Mouse (Mus musculus): ENCODE results near the gene A630095N17Rik.
A peak's percentile ranks its signal among the peaks of the same experiment; 100 is the strongest.
"Not testable (repeated sequence)": the region's sequence is repeated elsewhere in the genome, so short reads cannot be mapped to it uniquely, and the experiment has no call there.

The A630095N17Rik gene

GRCm38 (mm10) chr1:75243411-75243810, 11.5 kb upstream of the A630095N17Rik start:
- DNase-seq = no peak

DNA sequence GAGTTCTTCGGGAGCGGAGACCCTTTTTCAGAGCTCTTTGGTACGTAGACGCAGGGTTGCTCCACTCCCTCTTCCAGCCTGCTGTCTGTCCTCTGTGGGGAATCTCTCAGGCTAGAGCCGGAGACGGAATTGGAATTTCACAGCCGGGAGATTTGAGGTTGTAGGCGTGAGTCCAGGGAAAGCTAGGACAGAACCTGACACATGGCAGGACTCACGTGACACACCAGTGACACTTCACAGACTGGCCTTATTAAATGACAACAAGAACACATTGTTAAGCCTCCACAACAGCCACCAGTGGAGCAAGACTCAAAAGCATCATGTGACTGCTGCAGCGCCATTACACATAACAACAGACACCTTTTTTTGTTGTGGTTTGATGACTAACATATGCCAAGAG, 7.7 kb upstream of the A630095N17Rik start:
- DNase-seq = peak; percentile 52 to 63

- peak; percentile 88 to 90 for DNase-seq
Measured at GRCm38 (mm10) chr1:75236117-75237050, 4.5 kb upstream of the A630095N17Rik start, which contains the start of gene Dnajb2. Dnajb2 (plus strand) TSS chr1:75236406.

DNA sequence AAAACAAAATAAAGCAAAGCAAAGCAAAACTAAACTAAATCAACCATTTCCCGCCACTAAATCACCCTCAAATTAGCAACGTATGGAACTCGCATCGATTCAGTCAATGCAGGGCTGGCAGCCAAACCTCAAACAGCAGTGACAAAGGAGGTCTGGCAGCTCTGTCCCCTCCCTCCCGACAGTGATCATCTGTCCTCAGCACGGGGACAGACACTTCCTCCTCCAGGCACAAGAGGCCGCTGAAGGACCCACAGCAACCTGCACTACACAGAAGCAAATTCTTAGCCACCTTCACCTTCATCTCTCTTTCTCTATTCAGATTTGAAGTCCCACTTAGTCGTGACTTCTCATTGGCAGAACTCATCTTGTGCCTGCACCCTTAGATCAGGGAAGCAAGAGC, 2.7 kb upstream of the A630095N17Rik start:
- peak; percentile 81 to 83 for DNase-seq

DNA sequence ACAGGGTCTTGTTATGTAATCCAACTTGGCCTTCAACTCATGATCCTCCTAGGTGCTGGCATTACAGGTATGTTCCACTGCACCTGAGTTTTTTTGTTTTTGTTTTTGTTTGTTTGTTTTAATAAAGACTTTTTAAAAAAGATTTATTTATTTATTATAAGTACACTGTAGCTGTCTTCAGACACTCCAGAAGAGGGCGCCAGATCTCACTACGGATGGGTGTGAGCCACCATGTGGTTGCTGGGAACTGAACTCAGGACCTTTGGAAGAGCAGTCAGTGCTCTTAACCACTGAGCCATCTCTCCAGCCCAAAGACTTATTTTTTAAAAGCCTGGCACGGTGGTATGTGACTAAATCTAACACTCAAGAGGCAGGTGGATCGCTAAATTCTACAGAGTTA, 587 bp upstream of the A630095N17Rik start:
- DNase-seq = not testable (repeated sequence)

DNA sequence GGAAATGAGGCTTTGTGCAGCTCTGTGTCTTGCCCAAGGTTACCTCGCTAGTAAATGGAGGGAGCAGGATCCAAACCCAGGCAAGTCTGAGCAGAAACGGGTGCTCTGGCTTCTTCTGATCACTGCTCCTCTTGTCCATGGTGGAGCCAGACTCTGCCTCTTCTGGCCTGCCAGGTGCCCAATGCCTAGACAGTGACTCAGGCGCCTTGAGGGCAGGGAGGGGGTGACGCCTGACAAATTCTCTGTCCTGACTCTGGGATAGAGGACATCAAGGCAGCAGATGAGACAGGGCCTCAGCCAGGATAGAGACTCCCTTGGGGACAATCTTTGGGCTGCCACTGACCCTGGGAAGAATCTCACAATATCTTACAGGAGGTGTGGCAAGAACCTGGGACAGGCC, 678 bp downstream of the A630095N17Rik start:
- DNase-seq = no peak

GRCm38 (mm10) chr1:75230335-75230994, 1.4 kb downstream of the A630095N17Rik start:
- DNase-seq = no peak

DNA sequence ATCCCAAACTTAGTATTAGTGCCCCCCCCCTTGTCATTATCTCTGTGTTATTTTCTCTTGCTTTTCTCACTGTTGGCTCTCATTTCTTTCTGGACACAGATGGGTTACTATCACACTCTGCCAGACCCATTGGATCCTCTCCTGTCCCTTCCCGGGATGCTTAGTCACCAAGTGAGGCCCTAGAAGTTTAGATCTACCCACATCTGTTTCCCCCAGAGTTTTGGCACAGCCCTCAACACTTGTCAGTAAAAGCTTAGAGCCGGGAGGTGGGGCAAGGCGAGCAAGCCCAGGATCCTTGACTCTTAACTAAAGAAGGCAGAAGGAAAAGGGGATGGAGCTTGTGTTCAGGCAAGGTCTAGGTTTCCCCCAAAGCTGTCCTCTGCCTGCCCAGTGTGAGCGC, 2.7 kb downstream of the A630095N17Rik start:
- no peak for DNase-seq

DNA sequence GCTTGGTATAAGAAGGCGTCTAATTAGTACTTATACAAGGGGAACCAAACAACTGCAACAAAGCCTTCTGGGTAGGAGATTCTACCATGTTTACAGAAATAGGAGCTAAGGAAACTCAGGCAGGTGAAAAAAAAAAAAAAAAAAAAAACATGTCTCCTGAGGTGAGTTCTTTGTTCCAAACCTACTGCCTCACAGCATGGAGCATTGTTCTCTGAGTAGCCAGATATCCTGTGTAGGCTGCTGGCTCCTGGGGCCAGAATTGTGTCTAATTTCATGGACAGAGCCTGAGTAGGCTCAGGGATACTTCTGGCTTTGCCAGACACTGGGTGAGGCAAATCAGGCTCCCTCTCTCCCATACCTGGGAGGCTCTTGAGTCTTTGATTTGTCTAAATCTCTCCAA, 4.2 kb downstream of the A630095N17Rik start:
- DNase-seq = no peak

DNA sequence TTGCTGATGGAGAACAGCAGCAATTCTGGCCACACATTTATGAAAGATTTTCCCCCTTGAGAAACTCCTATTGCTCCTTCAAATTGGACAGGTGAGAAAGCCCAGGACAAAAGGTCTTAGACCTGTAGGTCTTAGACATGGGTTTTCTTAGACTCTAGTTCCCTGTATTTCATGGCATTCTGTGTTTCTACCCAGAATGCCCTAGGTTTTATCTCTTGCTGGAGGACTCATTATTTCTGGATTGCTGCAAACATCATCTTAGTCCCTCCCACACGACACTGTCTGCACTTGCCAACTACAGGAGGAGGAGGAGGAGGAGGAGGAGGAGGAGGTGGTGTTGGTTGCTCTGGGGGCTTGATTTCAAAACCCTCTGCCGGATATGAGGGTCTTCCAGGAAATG, 5.8 kb downstream of the A630095N17Rik start:
- no peak for DNase-seq

DNA sequence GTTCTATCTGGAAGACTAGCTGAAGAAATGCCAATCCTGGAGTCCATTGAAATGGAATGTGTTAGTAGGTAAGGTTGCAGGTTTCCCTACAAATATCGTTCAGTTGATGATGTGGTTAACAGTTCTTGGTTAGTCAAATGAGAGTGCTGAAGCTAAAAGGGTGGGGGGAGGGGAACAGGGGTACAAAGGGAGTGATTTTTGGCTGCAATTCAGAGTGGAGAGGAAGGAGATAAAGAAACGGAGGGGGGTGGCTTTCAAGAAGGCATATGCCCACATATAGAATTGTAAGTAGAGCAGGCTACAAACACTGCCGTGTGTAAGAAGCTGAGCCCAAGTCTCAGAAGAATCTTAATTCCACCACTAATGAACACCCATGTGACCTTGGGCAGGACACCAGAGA, 6.4 kb downstream of the A630095N17Rik start:
- no peak for DNase-seq

GRCm38 (mm10) chr1:75223532-75223931, 8.4 kb downstream of the A630095N17Rik start:
- DNase-seq = no peak

- no peak for DNase-seq
Measured at GRCm38 (mm10) chr1:75222926-75223325, 9.0 kb downstream of the A630095N17Rik start.

DNA sequence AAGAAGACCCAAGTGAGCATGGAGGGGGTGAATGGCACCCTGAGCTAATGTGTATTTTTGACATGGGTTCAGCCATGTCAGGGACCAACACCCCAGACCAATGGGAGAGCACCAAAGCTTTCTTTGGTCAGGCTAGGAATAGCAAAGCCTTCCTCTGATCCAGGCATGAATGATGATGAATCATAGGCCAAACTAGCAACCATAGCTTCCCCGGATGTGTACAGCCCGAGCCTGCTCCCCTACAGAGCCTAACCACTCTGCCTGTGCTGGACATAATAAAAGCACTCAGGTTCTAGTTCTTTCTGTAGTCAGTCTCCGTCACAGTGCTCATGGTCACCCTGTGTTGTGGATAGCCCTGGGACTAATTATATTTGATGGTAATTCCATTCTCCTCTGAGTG, 10.4 kb downstream of the A630095N17Rik start:
- DNase-seq = no peak

GRCm38 (mm10) chr1:75219531-75219930, 12.4 kb downstream of the A630095N17Rik start, which contains the start of gene Tuba4a:
Tuba4a (minus strand) TSS chr1:75219865.
- peak in 1 of 2 experiments; percentile 69 for DNase-seq

- DNase-seq = peak; percentile 97
Measured at GRCm38 (mm10) chr1:75219078-75219477, 12.8 kb downstream of the A630095N17Rik start.

DNA sequence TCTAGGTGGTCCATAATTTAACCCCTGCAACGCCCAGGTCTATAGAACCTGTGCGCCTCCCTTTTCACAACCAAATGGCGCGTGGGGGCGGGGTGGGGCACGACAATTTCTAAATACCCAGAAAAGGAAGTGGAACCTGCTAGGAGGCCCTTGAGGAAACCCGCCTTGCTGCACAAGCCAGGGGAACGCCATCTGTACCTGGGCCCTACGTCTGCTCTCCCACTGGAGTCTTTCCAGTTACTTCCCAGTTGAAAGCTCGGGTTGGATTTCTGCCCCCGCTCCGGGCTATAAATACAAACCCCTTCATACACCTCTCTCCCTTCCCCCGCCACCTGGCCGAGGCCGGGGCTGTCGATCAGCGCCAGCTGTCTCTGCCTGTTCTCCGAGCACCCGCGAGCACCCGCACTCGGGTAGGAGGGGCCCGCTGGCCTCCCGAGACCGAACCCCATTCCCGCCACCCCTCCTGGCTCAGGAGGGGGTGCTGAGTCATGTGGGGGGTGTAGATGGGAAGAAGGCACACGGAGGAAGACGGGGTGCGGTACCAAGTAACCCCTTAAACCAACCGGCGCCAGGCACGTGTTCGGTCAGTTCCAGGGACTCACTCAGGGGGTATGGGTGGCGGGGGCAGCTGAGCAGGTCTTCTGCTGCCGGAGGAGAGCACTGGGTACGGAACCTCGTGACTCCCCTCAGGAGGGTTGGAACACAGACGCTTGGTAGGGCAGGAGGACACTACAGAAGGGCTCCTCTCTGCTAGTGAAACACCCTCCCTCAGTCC, 13.5 kb downstream of the A630095N17Rik start:
- peak; percentile 92 to 93 for DNase-seq

DNA sequence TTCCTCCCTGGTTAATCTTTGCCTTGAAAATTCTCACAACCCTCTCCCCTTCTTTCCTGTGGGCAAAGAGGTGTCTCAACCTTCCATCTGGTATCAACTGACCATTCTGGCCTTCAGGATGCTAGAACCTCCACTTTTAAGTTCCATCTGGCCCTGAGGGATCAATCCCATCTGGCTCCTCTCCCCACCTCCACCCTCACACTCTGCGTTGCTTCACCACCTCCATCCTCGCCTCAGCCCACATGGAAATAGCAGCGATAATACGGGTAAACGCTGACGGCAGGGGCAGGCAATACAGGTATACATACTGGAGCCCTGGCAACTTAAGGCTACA, 14.0 kb downstream of the A630095N17Rik start:
- no peak for DNase-seq

GRCm38 (mm10) chr1:75216797-75217585, 14.9 kb downstream of the A630095N17Rik start:
- peak; percentile 59 to 60 for DNase-seq

DNA sequence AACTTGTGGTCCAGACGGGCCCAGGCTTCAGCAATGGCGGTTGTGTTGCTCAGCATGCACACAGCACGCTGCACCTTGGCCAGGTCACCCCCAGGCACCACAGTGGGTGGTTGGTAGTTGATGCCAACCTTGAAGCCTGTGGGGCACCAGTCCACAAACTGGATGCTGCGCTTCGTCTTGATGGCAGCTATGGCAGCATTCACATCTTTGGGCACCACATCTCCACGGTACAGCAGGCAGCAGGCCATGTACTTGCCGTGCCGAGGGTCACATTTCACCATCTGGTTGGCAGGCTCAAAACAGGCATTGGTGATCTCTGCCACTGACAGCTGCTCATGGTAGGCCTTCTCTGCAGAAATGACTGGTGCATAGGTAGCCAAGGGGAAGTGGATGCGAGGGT, 16.1 kb downstream of the A630095N17Rik start:
- DNase-seq = no peak

GRCm38 (mm10) chr1:75214886-75215285, 17.0 kb downstream of the A630095N17Rik start:
- DNase-seq = no peak

DNA sequence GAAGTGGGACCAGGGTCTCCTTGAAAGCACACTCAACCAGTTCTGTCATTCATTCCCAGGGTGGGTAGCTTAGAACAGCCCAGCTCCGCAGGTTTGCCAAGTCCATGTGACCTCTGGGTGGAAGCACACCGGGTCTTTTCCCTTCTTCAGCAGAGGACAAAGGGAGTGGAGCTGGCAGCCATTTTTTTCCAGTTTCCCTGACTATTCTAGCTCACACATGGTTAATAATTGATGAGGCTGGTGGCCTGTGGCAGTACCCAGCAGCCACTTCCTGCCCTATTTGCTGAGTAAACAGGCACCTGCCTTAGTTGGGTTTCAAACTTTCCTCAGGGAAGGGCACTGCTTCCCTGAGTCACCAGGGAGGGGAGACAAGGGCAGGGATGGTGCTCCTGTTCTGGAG, 17.5 kb downstream of the A630095N17Rik start:
- DNase-seq = no peak
